Mouse (Mus musculus): Measurements from ENCODE around the gene Zfp865. TPM values are rescaled to one million over a fixed set of nuclear protein-coding genes. Genes with fewer than 3 reads are reported as not detected.
A peak's percentile ranks its signal among the peaks of the same experiment; 100 is the strongest.
"Not testable (repeated sequence)": the region's sequence is repeated elsewhere in the genome, so short reads cannot be mapped to it uniquely, and the experiment has no call there.

The Zfp865 gene
- 27.7 and 34.3 TPM in 2 replicates for total RNA-seq (2021)
- long read RNA-seq, transcript Zfp865-203 (1 exons, 3,815 nt) = major isoform, 5 of 6 reads
- long read RNA-seq, partial matches to known transcripts = 0 of 6 reads
- long read RNA-seq, other reads (novel, unspliced or antisense) = 0 of 6 reads

DNA sequence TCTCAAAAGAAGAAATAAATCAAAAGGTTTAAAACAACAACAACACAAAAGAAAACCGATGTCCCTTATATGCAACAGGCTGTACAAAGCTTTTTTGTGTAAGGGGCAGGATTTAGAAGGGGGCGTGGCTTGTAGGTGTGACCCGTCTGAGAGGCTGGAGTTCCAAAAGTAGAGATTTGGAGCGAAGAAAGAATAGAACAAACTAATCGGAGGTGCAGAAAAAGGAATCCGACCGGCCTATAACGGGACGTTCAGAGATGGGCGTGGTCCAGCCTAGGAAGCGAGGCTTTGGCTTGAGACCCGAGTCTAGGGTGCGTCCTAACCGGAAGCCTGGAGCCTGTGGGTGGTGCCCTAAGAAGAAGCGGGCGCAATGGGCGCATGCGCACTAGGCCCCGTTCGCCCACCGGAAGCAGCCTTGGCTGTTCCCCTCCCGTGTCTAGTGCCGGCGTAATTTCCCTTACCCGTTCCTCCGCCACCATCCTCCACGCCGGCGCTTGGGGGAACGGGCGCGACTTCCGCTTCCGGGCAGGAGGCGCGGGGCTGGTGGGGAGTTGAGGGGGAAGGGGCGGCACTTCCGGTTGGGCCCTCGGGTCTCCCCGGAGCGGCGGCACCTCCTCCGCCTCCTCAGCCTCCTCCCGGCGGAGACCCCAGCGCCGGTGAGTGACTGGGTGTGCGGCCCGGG is at the start of gene Zfp865, which contains the start of gene Ccdc106:
Zfp865 (plus strand) TSS at position 377 of the 682 bp plus-strand sequence.
Ccdc106 (plus strand) TSS at position 554 of the 682 bp plus-strand sequence.
- peak; percentile 99 for DNase-seq

DNA sequence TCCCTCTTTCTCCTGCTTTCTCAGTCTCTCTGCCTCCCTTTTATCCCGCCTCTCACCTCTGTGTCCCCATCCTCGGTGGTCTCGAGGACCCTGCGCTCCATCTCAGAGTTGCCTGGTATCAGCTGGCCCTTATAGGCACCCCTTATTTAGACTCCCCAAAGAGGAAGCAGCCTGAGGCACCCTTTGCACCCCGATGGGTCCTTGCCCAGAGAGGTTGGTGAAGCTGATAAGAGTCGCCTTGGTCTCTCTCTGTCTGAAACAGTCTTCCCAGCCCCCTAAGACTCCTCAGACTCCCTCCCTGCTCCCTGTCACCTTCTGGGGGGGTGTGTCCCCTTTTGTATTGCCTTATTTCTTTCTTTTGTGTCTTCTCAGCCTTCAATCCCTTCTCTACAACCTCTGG is 49.1 kb upstream of the Zfp865 start, which contains the start of gene Sbk3:
Sbk3 (minus strand) TSS at position 101 of the 400 bp plus-strand sequence.
- DNase-seq = no peak

GRCm38 (mm10) chr7:4971710-4972109 is 48.5 kb upstream of the Zfp865 start:
- no peak for DNase-seq

- DNase-seq = peak; percentile 75
These were observed 47.7 kb upstream of the Zfp865 start for GRCm38 (mm10) chr7:4972321-4973047.

DNA sequence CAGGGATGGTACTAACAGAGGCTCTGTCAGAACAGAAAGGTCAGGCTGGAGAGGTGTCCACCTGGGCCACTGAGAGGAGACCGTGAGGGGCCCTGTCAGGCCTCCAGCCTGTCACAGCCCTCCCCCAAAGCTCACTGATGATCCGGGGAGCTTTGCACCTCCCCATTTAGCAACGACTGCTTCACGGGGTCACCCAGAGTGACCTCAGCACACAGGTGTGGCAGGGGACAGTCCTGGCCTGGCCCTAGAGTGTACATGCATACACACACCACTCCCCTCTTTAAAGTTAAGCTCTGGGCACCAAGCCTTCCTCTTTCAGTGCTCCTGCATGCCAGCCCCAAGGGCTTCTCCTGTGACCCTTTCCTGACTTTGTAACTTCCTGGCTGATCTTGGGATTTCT is 44.7 kb upstream of the Zfp865 start:
- no peak for DNase-seq

- DNase-seq = no peak
These were observed 43.3 kb upstream of the Zfp865 start for GRCm38 (mm10) chr7:4976832-4977231.

DNA sequence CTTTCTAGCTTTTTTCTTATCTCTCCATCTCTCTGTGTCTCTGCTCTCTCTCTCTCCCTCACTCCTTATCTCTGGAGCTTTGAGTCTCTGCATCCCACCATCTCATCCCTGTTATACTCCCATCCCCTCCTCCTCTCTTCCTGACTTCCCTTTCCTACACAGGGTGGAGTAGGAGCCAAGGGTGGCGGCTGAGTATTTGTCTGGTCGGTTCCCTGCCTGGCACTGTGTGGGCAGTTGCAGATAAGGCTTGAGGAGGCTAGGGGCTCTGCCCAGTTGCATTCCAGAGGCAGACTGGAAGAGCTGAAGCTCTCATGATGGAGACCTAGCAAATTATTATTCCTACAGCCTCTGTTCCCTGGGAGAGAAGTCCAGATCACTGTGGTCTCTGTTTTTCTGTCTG is 31.9 kb upstream of the Zfp865 start:
- no peak for DNase-seq

- DNase-seq = no peak
These were observed 26.7 kb upstream of the Zfp865 start for GRCm38 (mm10) chr7:4993347-4993998.

GRCm38 (mm10) chr7:4993999-4994788 is 26.0 kb upstream of the Zfp865 start:
- no peak for DNase-seq

GRCm38 (mm10) chr7:4995268-4996002 is 24.7 kb upstream of the Zfp865 start:
- no peak for DNase-seq

GRCm38 (mm10) chr7:4996003-4996895 is 23.9 kb upstream of the Zfp865 start, which contains the start of gene Zfp579:
Zfp579 (minus strand) TSS chr7:4996158.
- peak; percentile 95 for DNase-seq

GRCm38 (mm10) chr7:4996934-4997333 is 23.2 kb upstream of the Zfp865 start:
- no peak for DNase-seq

GRCm38 (mm10) chr7:4999876-5000275 is 20.3 kb upstream of the Zfp865 start:
- peak; percentile 33 for DNase-seq

DNA sequence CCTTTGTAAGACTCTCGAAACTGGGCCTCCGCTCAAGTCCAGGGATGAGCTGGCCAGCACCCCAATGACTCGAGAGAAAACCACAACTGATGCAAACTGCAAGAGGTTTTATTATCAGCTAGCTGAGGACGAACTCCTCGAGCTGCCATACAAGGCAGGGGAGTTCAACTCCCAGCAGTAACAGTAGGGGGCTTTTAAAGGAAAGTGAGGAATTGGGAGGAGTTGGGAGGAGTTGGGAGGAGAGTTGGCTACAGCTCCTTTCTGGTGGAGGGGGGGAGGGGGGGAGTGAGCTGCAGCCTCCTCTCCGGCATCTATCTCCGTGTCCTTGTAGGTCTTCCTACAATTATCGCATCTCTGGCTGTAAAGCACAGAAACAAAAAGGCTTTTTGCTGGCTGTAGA is 17.3 kb upstream of the Zfp865 start:
- not testable (repeated sequence) for DNase-seq

DNA sequence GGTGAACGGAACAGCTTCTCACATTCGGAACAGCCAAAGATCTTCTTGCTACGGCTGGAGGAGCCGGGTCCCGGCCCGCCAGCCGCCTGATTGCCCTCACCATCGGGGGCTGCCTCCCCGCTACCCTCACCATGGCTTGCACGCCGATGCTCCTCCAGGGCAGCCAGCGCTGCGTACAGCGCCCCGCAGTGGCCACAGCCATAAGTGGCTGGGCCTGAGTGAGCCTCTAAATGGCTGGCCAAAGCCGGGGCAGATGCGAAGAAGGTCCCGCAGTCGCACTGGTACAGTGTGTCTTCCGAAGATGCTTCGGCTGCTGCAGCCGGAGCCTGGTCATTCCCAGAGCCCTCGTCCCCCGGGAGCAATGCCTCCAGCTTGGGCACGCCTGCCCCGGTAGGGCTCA is 11.9 kb upstream of the Zfp865 start:
- DNase-seq = no peak

DNA sequence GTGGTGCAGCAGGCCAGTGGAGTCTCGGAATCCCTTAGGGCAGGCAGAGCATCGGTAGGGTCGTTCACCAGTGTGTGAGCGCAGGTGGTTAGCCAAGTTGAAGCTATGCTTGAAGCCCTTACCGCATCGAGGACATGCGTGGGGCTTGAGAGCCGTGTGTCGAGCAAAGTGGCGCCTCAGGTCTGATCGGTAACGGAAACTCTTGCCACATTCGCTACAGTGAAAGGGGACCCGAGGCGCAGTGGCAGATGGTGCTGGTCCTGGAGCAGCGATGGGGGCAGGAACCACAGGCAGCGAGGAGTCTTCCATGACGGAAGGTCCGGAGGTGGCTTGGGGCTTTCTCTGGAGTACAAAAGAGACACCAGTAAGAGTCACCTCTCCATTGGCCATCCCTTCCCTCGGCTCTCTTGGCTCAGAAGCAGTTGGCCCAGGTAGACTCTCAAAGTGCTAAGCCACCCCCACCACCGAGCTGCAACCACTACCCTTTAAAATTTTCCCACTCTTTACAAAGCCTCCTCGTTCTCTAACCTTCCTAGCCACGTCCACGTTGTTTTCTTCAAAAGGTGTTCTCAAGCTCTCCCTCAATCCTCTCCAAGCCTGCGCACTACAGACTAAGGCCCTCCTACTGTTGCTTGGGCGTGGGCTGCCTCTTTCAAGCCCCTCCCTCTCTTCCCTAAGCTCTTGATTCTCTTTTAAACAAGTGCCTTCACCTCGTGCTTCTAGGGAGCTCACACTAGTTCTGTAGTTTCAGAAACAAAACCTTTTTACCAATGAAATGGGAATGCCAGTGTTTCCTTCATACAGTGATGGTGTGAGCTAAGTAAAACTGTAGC is 7.3 kb upstream of the Zfp865 start:
- no peak for DNase-seq

DNA sequence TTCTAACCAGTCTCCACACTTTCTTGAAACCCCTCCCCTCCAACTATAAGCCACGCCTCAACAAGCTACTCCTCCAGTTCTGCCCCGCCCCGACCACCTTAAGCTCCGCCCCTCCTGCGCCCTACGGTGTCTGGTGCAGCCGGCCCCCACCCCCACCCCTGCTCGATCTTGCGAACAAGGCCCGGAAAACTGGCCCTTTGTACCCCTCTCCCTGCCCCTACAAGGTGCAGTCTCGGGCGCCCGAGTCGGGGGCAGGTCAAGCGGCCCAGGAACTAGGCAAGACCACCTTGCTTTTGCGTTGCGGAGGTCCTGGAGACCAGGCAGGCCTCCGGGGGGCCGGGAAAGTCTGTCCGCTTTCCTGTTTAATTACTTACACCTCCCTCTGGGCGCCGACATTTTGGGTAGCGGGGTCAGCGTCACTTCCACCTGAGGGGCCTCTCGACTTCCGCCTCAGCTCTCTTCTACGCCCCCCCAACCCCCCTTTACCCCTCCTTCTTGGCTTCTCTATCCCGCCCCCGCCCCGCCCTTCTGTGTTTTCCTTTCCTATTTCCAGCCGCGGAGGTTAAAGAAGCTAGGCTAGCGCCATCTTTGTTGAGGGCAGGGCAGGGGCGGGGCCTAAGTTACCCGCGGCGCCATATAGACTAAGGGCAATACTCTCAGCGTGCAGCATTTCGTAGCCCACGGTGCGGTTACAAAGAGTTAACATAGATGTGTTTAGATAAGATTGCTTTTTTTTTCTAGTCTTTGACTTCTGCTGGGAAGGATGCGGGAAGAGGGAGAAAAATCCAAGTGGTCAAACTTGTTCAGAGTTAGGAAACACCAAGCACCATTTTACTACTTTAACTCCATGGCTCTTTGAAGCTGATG is 5.7 kb upstream of the Zfp865 start, which contains the start of the genes Zfp524 and Fiz1:
Zfp524 (plus strand) TSS at position 165 of the 867 bp plus-strand sequence.
Fiz1 (minus strand) TSS at position 447 of the 867 bp plus-strand sequence.
- peak; percentile 95 for DNase-seq
